Mouse (Mus musculus) ES-E14 (cell line): ENCODE measurements around the gene Sod3.

Experiments used
- CHD2 ChIP-seq: IDR thresholded peaks from 2 replicates; pipeline ENCODE4 v1.6.1; 2014; ENCODE audit warnings: mild to moderate bottlenecking, low read depth, low read length, inconsistent platforms
- HCFC1 ChIP-seq: IDR thresholded peaks from 2 replicates; pipeline ENCODE4 v1.6.1; 2012; ENCODE audit warnings: low read length, inconsistent platforms, borderline replicate concordance; ENCODE audit not compliant: insufficient read depth
- MAFK ChIP-seq: IDR thresholded peaks from 2 replicates; pipeline ENCODE4 v1.6.1; 2014; ENCODE audit warnings: mild to moderate bottlenecking, low read depth, low read length, inconsistent platforms; ENCODE audit not compliant: insufficient read depth
- ZC3H11A ChIP-seq: IDR thresholded peaks from 2 replicates; pipeline ENCODE4 v1.6.1; 2012; ENCODE audit warnings: low read depth, mild to moderate bottlenecking, inconsistent platforms, low read length, borderline replicate concordance

- no peak for TF ChIP-seq ZC3H11A
- no peak for TF ChIP-seq MAFK
- no peak for TF ChIP-seq HCFC1
- TF ChIP-seq CHD2 = no peak
Observed at GRCm38 (mm10) chr5:52382837-52383236, 19.2 kb downstream of the Sod3 start.
